Mouse (Mus musculus) spleen, postnatal 14 days (tissue): Measurements from ENCODE around the gene Mb21d2.

ENCODE experiments used
- DNase-seq, 2 experiments: peaks; one replicate each; pipeline ENCODE4 v3.0.0; 2021 to 2022; ENCODE audit warnings: low spot score in 2 of 2

Mb21d2 gene

GRCm38 (mm10) chr16:28902620-28903565, 26.6 kb downstream of the Mb21d2 start:
- DNase-seq: no peak

GRCm38 (mm10) chr16:28899161-28899540, 30.3 kb downstream of the Mb21d2 start:
- no peak for DNase-seq

- no peak for DNase-seq
Measured at GRCm38 (mm10) chr16:28898509-28899160, 30.8 kb downstream of the Mb21d2 start.

GRCm38 (mm10) chr16:28896571-28896970, 32.9 kb downstream of the Mb21d2 start:
- no peak for DNase-seq

- DNase-seq: no peak
Measured at GRCm38 (mm10) chr16:28894872-28895271, 34.6 kb downstream of the Mb21d2 start.

GRCm38 (mm10) chr16:28893266-28893665, 36.2 kb downstream of the Mb21d2 start:
- no peak for DNase-seq

- DNase-seq: no peak
Measured at GRCm38 (mm10) chr16:28886201-28886745, 43.2 kb downstream of the Mb21d2 start.

GRCm38 (mm10) chr16:28885474-28885873, 44.0 kb downstream of the Mb21d2 start:
- DNase-seq: no peak

- no peak for DNase-seq
Measured at GRCm38 (mm10) chr16:28884661-28885060, 44.8 kb downstream of the Mb21d2 start.

- DNase-seq: no peak
Measured at GRCm38 (mm10) chr16:28883649-28884048, 45.8 kb downstream of the Mb21d2 start.

- no peak for DNase-seq
Measured at GRCm38 (mm10) chr16:28882687-28883428, 46.6 kb downstream of the Mb21d2 start.

- no peak for DNase-seq
Measured at GRCm38 (mm10) chr16:28881787-28882186, 47.7 kb downstream of the Mb21d2 start.

- DNase-seq: no peak
Measured at GRCm38 (mm10) chr16:28880756-28881155, 48.7 kb downstream of the Mb21d2 start.

GRCm38 (mm10) chr16:28880307-28880681, 49.2 kb downstream of the Mb21d2 start:
- DNase-seq: no peak

- DNase-seq: no peak
Measured at GRCm38 (mm10) chr16:28879636-28880306, 49.7 kb downstream of the Mb21d2 start.

GRCm38 (mm10) chr16:28877162-28877662, 52.3 kb downstream of the Mb21d2 start:
- no peak for DNase-seq

GRCm38 (mm10) chr16:28873404-28873895, 56.0 kb downstream of the Mb21d2 start:
- DNase-seq: no peak

- DNase-seq: no peak
Measured at GRCm38 (mm10) chr16:28870860-28871259, 58.6 kb downstream of the Mb21d2 start.

- no peak for DNase-seq
Measured at GRCm38 (mm10) chr16:28870456-28870855, 59.0 kb downstream of the Mb21d2 start.

- DNase-seq: no peak
Measured at GRCm38 (mm10) chr16:28868864-28869263, 60.6 kb downstream of the Mb21d2 start.
